Mouse (Mus musculus) liver, embryonic 16.5 days (tissue): ENCODE results near the gene Exosc5. TPM values are rescaled to one million over a fixed set of nuclear protein-coding genes. Genes with fewer than 3 reads are reported as not detected.

ENCODE experiments used
- ATAC-seq: fragments of 200-750 bp; cut with Nextera tagmentation; 2 replicates; pipeline ENCODE4 v1.8.0; 2017; ENCODE audit warnings: low read depth, mild to moderate bottlenecking, moderate number of reproducible peaks, moderate library complexity
- H3K27ac ChIP-seq: fragments of 300-500 bp; sonication (generic); 2 replicates; pipeline ENCODE4 v1.5.1; 2014; ENCODE audit warnings: mild to moderate bottlenecking, low read length
- H3K27me3 ChIP-seq: fragments of 300-500 bp; sonication (generic); 2 replicates; pipeline ENCODE4 v1.6.1; 2014; ENCODE audit warnings: low read depth, low read length, mixed read lengths; ENCODE audit not compliant: control insufficient read depth, insufficient read depth
- H3K36me3 ChIP-seq: fragments of 300-500 bp; sonication (generic); 2 replicates; pipeline ENCODE4 v1.6.1; 2014; ENCODE audit warnings: mild to moderate bottlenecking; ENCODE audit not compliant: control insufficient read depth, insufficient read depth
- H3K4me1 ChIP-seq: fragments of 300-500 bp; sonication (generic); 2 replicates; pipeline ENCODE4 v1.6.1; 2014; ENCODE audit warnings: low read depth, low read length, mixed read lengths; ENCODE audit not compliant: control insufficient read depth
- H3K4me2 ChIP-seq: fragments of 300-500 bp; sonication (generic); 2 replicates; pipeline ENCODE4 v1.6.1; 2014; ENCODE audit warnings: low read depth, low read length, mixed read lengths
- H3K4me3 ChIP-seq: fragments of 300-500 bp; sonication (generic); 2 replicates; pipeline ENCODE4 v1.5.1; 2014; ENCODE audit warnings: low read depth, mild to moderate bottlenecking, low read length
- H3K9ac ChIP-seq: fragments of 300-500 bp; sonication (generic); 2 replicates; pipeline ENCODE4 v1.6.1; 2014; ENCODE audit warnings: low read depth, low read length
- H3K9me3 ChIP-seq: fragments of 300-500 bp; sonication (generic); replicated peaks from 2 replicates; pipeline ENCODE4 v1.6.1; 2016; ENCODE audit warnings: low read length; ENCODE audit not compliant: control insufficient read depth
- WGBS: fragments of 180-500 bp; shearing (Covaris S2); extraction: QIAGEN DNeasy Blood & Tissue Kit; methylation state at CpG from one replicate; pipeline ENCODE4 v1.1.7; 2014; ENCODE audit not compliant: insufficient replicate concordance; 5-methylcytosine and 5-hydroxymethylcytosine counted together
- polyA plus RNA-seq: library from polyadenylated mRNA; unstranded; fragments of >200 nt; fragmentation: Nextera tagmentation; extraction: Ambion mirVana; gene quantifications from 2 replicates; pipeline ENCODE4 v1.2.1, GENCODE M21; 2015

Gene Exosc5
- polyA plus RNA-seq, 1 experiment from 2014 or later, result 39.1 TPM

GRCm38 (mm10) chr7:25680514-25681258, 21.7 kb downstream of the Exosc5 start, which contains the start of gene B9d2:
B9d2 (plus strand) TSS chr7:25680780.
- under 1% methylated on average over 46 of the region's 46 CpGs for WGBS
- peak; percentile 96 for ATAC-seq
- peak within 1 kb of the TSS; percentile 86 for H3K4me2 ChIP-seq
- no peaks in the 10 kb centered on the region for H3K9me3 ChIP-seq
- H3K27ac ChIP-seq, result peak within 1 kb of the TSS; percentile 97
- H3K27me3 ChIP-seq, result peaks cover 2% of the 10 kb centered on the region; the same call in 1 of the 2 replicates
- peak within 1 kb of the TSS; percentile 81 for H3K9ac ChIP-seq
- H3K36me3 ChIP-seq, result no peaks in the 10 kb centered on the region
- peak within 1 kb of the TSS; percentile 85 for H3K4me3 ChIP-seq
- H3K4me1 ChIP-seq, result peaks cover 47% of the 10 kb centered on the region

GRCm38 (mm10) chr7:25681341-25682231, 22.6 kb downstream of the Exosc5 start:
- H3K4me2 ChIP-seq, result peak overlapping the region; percentile 86
- H3K27me3 ChIP-seq, result no peaks in the 10 kb centered on the region
- H3K9me3 ChIP-seq, result no peaks in the 10 kb centered on the region
- H3K4me3 ChIP-seq, result peak overlapping the region; percentile 85
- peak overlapping the region; percentile 39 for H3K9ac ChIP-seq
- 13% methylated on average over 15 of the region's 15 CpGs for WGBS
- peak overlapping the region; percentile 97 for H3K27ac ChIP-seq
- no peak for ATAC-seq
- H3K36me3 ChIP-seq, result no peaks in the 10 kb centered on the region
- H3K4me1 ChIP-seq, result peaks cover 56% of the 10 kb centered on the region

GRCm38 (mm10) chr7:25683474-25684180, 24.7 kb downstream of the Exosc5 start:
- ATAC-seq, result no peak
- Histone ChIP-seq H3K9me3 (no peaks in the 10 kb centered on the region), H3K9ac (peak overlapping the region; percentile 37), H3K4me2 (peak overlapping the region; percentile 39), H3K4me3 (peak overlapping the region; percentile 9; the same call in 1 of the 2 replicates), H3K4me1 (peaks cover 66% of the 10 kb centered on the region), H3K27ac (peak overlapping the region; percentile 65), H3K36me3 (no peaks in the 10 kb centered on the region), H3K27me3 (no peaks in the 10 kb centered on the region)
- 14% methylated on average over 7 of the region's 7 CpGs for WGBS

GRCm38 (mm10) chr7:25684659-25685058, 25.7 kb downstream of the Exosc5 start:
- Histone ChIP-seq H3K9me3 (no peaks in the 10 kb centered on the region), H3K9ac (no peak overlapping the region), H3K27me3 (no peaks in the 10 kb centered on the region), H3K4me3 (no peak overlapping the region), H3K27ac (no peak overlapping the region; the same call in 1 of the 2 replicates), H3K4me1 (peaks cover 74% of the 10 kb centered on the region), H3K36me3 (no peaks in the 10 kb centered on the region), H3K4me2 (no peak overlapping the region)
- 81% methylated on average over 6 of the region's 6 CpGs for WGBS
- no peak for ATAC-seq

- H3K27me3 ChIP-seq, result no peaks in the 10 kb centered on the region
- peak overlapping the region; percentile 96; the same call in 1 of the 2 replicates for H3K27ac ChIP-seq
Measured at GRCm38 (mm10) chr7:25685926-25686470, 27.0 kb downstream of the Exosc5 start.

GRCm38 (mm10) chr7:25686680-25687531, 27.9 kb downstream of the Exosc5 start, which contains the start of gene Tgfb1:
Tgfb1 (plus strand) TSS chr7:25687002.
- Histone ChIP-seq H3K4me3 (peak within 1 kb of the TSS; percentile 89), H3K27me3 (no peaks in the 10 kb centered on the region), H3K36me3 (no peaks in the 10 kb centered on the region), H3K4me2 (peak within 1 kb of the TSS; percentile 100), H3K9me3 (no peaks in the 10 kb centered on the region), H3K4me1 (peaks cover 75% of the 10 kb centered on the region), H3K27ac (peak within 1 kb of the TSS; percentile 96), H3K9ac (peak within 1 kb of the TSS; percentile 92)
- peak; percentile 38 for ATAC-seq
- under 1% methylated on average over 50 of the region's 69 CpGs for WGBS

More at GRCm38 (mm10) chr7:25685926-25686470, 27.0 kb downstream of the Exosc5 start:
- H3K4me3 ChIP-seq, result peak overlapping the region; percentile 89
- no peaks in the 10 kb centered on the region for H3K36me3 ChIP-seq
- H3K4me2 ChIP-seq, result peak overlapping the region; percentile 100
- WGBS, result 46% methylated on average over 21 of the region's 21 CpGs
- peaks cover 77% of the 10 kb centered on the region for H3K4me1 ChIP-seq
- H3K9ac ChIP-seq, result peak overlapping the region; percentile 92
- H3K9me3 ChIP-seq, result no peaks in the 10 kb centered on the region
- ATAC-seq, result no peak

GRCm38 (mm10) chr7:25687811-25688401, 28.9 kb downstream of the Exosc5 start:
- H3K4me1 ChIP-seq, result peaks cover 73% of the 10 kb centered on the region
- H3K27me3 ChIP-seq, result no peaks in the 10 kb centered on the region
- H3K4me2 ChIP-seq, result peak overlapping the region; percentile 100
- peak overlapping the region; percentile 92 for H3K9ac ChIP-seq
- H3K9me3 ChIP-seq, result no peaks in the 10 kb centered on the region
- under 1% methylated on average over 47 of the region's 47 CpGs for WGBS
- H3K4me3 ChIP-seq, result peak overlapping the region; percentile 89
- H3K27ac ChIP-seq, result peak overlapping the region; percentile 96
- no peak for ATAC-seq
- H3K36me3 ChIP-seq, result peaks cover 4% of the 10 kb centered on the region; the same call in 1 of the 2 replicates
